Mouse (Mus musculus) brain, embryonic 14.5 days (tissue): ENCODE measurements around the gene Aars2.

Experiments
- CTCF ChIP-seq: fragments of 200-500 bp; IDR thresholded peaks from 2 replicates; pipeline ENCODE4 v1.5.1; 2012; ENCODE audit warnings: inconsistent platforms, mild to moderate bottlenecking, moderate library complexity, borderline replicate concordance; ENCODE audit not compliant: insufficient read depth, insufficient read length; ENCODE audit errors: extremely low read depth
- POLR2A ChIP-seq: fragments of 200-500 bp; IDR thresholded peaks from 2 replicates; pipeline ENCODE4 v1.6.1; 2012; ENCODE audit warnings: mild to moderate bottlenecking, inconsistent platforms, borderline replicate concordance; ENCODE audit not compliant: poor library complexity, insufficient read depth, insufficient read length, severe bottlenecking; ENCODE audit errors: extremely low read depth

GRCm38 (mm10) chr17:45544001-45544872 lies 37.6 kb downstream of the Aars2 start:
- TF ChIP-seq CTCF (no peak), POLR2A (no peak)
